Mouse (Mus musculus): ENCODE measurements around the gene Ribc2. TPM values are rescaled to one million over a fixed set of nuclear protein-coding genes. Genes with fewer than 3 reads are reported as not detected.
A peak's percentile ranks its signal among the peaks of the same experiment; 100 is the strongest.

Gene Ribc2
- polyA plus RNA-seq, 1 experiment from 2014 or later, result 0.95 TPM

DNA sequence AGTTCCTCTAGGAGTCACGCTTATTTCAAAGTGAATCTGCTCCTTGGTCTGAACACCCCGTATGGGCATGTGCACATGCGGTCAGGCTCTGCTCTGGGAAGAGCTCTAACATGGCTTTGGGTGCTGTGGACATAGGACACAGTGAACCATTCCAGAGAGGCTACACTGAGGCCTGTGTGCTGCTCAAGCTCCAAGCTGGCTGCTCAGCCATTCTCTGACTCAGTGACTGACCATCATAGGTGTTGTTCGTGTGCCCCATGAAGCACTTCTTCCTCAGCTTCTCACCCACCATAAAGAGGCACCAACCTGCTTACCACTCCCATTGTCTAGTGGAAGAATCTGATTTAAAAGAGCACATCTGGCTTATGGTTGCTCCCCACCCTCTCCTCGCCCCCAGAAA, 12.4 kb downstream of the Ribc2 start:
- Histone ChIP-seq H3K4me1 (ENCODE audit: control insufficient read depth, insufficient read depth, low read length) (no peaks in the 10 kb centered on the region), H3K27ac (replicated peaks; ENCODE audit: low read depth, low read length) (no peak overlapping the region), H3K27me3 (ENCODE audit: control insufficient read depth, insufficient read depth, low read length) (no peaks in the 10 kb centered on the region), H3K4me2 (ENCODE audit: low read depth, severe bottlenecking) (no peak overlapping the region), H3K4me3 (ENCODE audit: low read depth, low read length) (no peak overlapping the region), H3K36me3 (ENCODE audit: control insufficient read depth, insufficient read depth, low read length) (no peaks in the 10 kb centered on the region), H3K9ac (ENCODE audit: low read length) (no peak overlapping the region), H3K9me3 (ENCODE audit: control insufficient read depth, low read length) (no peaks in the 10 kb centered on the region)
- DNase-seq (ENCODE audit: low spot score), result peak; percentile 15
- 93% methylated on average over 5 of the region's 5 CpGs for WGBS
- no peak for ATAC-seq (ENCODE audit: insufficient number of reproducible peaks, low FRiP score, low TSS enrichment, low read depth)

DNA sequence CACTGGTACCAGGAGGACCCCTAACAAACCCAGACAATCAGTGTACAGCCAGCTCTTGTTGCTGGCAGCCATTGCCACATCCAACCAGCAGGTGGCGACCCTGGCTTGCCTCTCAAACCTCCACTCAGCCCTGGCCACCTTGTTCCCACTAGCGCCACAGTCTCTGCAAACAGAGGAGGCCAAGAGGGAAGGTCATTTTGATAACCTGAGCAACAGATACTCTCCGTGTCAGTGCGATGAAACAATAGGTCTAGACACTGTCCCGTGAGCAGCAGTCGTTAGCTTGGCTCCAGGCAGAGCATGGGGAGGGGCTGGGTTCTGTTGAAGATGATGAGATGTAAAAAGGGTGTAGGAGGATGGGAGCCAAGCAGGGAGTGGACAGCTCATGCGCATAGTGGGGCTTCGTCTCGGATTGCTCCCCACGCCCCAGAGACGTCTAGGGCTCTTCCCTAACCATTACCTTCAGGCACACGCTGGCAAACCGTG, 19.6 kb downstream of the Ribc2 start:
- DNase-seq (ENCODE audit: low spot score) (peak; percentile 90), ATAC-seq (ENCODE audit: insufficient number of reproducible peaks, low FRiP score, low TSS enrichment, low read depth) (no peak; the same call in 1 of the 2 replicates)
- WGBS, result 27% methylated on average over 13 of the region's 13 CpGs

DNA sequence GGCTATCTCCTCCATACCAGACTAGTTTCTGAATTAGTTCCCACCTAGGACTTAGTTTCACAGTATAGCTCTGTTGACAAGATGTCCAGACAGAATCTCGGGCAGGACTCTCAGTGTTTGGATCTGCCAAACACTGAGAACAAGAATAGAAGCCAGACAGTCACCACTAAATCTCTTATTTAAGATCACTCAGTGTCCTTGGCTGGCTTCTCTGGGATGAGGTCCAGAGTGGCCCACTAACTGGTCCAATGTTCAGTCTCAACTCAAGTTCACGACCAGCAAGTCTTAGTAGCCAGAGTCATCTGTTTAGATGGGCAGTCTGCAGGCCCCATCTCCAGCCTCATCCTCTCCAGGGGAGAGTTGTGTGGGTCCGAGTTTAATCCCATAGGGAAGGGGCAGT, 20.7 kb downstream of the Ribc2 start:
- Histone ChIP-seq H3K9ac (ENCODE audit: low read length) (no peak overlapping the region), H3K27ac (replicated peaks; ENCODE audit: low read depth, low read length) (no peak overlapping the region), H3K9me3 (ENCODE audit: control insufficient read depth, low read length) (no peaks in the 10 kb centered on the region; the same call in 1 of the 2 replicates), H3K4me2 (ENCODE audit: low read depth, severe bottlenecking) (no peak overlapping the region), H3K27me3 (ENCODE audit: control insufficient read depth, insufficient read depth, low read length) (no peaks in the 10 kb centered on the region), H3K36me3 (ENCODE audit: control insufficient read depth, insufficient read depth, low read length) (no peaks in the 10 kb centered on the region), H3K4me1 (ENCODE audit: control insufficient read depth, insufficient read depth, low read length) (0 out of 2 replicates have a peak, but pooled peaks cover 4% of the 10 kb centered on the region), H3K4me3 (ENCODE audit: low read depth, low read length) (no peak overlapping the region)
- 80% methylated on average over 3 of the region's 3 CpGs for WGBS
- ATAC-seq (ENCODE audit: insufficient number of reproducible peaks, low FRiP score, low TSS enrichment, low read depth) (no peak), DNase-seq (ENCODE audit: low spot score) (no peak)

More for the DNA sequence above, 19.6 kb downstream of the Ribc2 start:
- Histone ChIP-seq H3K9me3 (ENCODE audit: control insufficient read depth, low read length) (no peaks in the 10 kb centered on the region), H3K9ac (ENCODE audit: low read length) (no peak overlapping the region), H3K4me2 (ENCODE audit: low read depth, severe bottlenecking) (no peak overlapping the region), H3K27ac (replicated peaks; ENCODE audit: low read depth, low read length) (no peak overlapping the region), H3K4me1 (ENCODE audit: control insufficient read depth, insufficient read depth, low read length) (0 out of 2 replicates have a peak, but pooled peaks cover under 1% of the 10 kb centered on the region), H3K36me3 (ENCODE audit: control insufficient read depth, insufficient read depth, low read length) (no peaks in the 10 kb centered on the region), H3K4me3 (ENCODE audit: low read depth, low read length) (no peak overlapping the region), H3K27me3 (ENCODE audit: control insufficient read depth, insufficient read depth, low read length) (no peaks in the 10 kb centered on the region)

DNA sequence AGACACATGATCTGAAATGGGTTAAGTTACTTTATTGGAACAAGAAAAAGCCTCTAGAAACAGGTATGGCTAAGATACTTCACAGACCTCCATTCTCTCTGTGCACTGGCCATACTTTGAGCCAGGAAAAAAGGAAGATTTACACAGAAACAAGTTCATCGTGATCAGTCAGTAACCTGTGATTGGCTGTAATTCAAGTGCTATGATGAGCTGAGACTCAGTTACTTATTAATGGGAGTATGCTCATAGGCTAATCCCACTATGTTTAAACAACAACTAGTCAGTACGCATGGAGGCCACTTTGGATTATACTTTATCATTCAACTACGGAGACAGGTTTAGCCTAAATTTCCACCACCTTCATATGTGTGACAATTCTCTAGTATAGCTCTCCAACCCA, 22.2 kb downstream of the Ribc2 start:
- no peak overlapping the region for H3K9ac ChIP-seq (ENCODE audit: low read length)
- no peak overlapping the region for H3K4me2 ChIP-seq (ENCODE audit: low read depth, severe bottlenecking)
- no peaks in the 10 kb centered on the region for H3K27me3 ChIP-seq (ENCODE audit: control insufficient read depth, insufficient read depth, low read length)
- DNase-seq (ENCODE audit: low spot score) (no peak), ATAC-seq (ENCODE audit: insufficient number of reproducible peaks, low FRiP score, low TSS enrichment, low read depth) (no peak)
- H3K27ac ChIP-seq (replicated peaks; ENCODE audit: low read depth, low read length), result no peak overlapping the region
- H3K36me3 ChIP-seq (ENCODE audit: control insufficient read depth, insufficient read depth, low read length), result no peaks in the 10 kb centered on the region
- no peaks in the 10 kb centered on the region; the same call in 1 of the 2 replicates for H3K9me3 ChIP-seq (ENCODE audit: control insufficient read depth, low read length)
- 94% methylated on average over 3 of the region's 3 CpGs for WGBS
- no peak overlapping the region for H3K4me3 ChIP-seq (ENCODE audit: low read depth, low read length)
- 0 out of 2 replicates have a peak, but pooled peaks cover 7% of the 10 kb centered on the region for H3K4me1 ChIP-seq (ENCODE audit: control insufficient read depth, insufficient read depth, low read length)

DNA sequence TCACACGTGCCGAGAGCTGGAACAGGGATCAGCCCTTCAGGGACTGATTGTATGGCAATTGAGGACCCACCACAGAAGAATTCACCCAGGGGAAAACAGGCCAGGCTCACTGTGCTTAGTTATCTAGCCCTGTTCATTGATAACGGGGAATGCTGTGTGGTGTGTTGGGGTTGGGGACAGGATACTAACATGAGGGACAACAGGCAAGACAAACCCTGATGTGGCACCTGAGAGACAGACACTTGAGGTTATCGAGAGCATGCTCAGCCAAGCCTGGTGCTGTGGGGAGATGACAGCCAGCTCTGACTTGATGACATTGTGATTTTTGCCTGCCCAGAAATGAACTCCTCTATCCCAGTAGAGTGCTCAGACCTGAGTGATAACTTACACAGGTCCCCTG, 24.3 kb downstream of the Ribc2 start:
- WGBS, result 68% methylated on average over 4 of the region's 4 CpGs

DNA sequence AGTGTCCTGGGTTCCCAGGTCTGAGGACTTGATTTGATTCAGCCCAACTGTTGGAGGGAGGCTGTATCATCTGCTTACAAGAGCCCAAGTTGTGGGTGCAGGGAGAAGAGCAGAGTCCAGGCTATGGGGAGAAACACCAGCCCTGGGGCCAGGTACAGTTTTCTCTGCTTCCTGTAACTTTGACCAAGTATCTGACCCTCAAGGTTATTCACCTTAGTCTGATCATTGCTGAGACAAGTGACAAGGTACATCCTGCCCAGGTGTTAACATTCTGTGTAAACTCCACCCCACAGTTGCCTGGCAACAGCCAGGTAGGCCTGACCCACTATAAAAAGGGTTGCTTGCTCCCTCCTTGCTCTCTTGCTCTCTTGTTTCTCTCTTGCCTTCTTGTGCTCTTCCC, 29.5 kb downstream of the Ribc2 start:
- Histone ChIP-seq H3K27me3 (ENCODE audit: control insufficient read depth, insufficient read depth, low read length) (no peaks in the 10 kb centered on the region), H3K4me1 (ENCODE audit: control insufficient read depth, insufficient read depth, low read length) (peaks cover 35% of the 10 kb centered on the region), H3K9ac (ENCODE audit: low read length) (no peak overlapping the region), H3K9me3 (ENCODE audit: control insufficient read depth, low read length) (no peaks in the 10 kb centered on the region; the same call in 1 of the 2 replicates), H3K36me3 (ENCODE audit: control insufficient read depth, insufficient read depth, low read length) (no peaks in the 10 kb centered on the region), H3K27ac (replicated peaks; ENCODE audit: low read depth, low read length) (no peak overlapping the region), H3K4me2 (ENCODE audit: low read depth, severe bottlenecking) (no peak overlapping the region), H3K4me3 (ENCODE audit: low read depth, low read length) (no peak overlapping the region)
- no peak for ATAC-seq (ENCODE audit: insufficient number of reproducible peaks, low FRiP score, low TSS enrichment, low read depth)
- no peak for DNase-seq (ENCODE audit: low spot score)

More for the DNA sequence above, 24.3 kb downstream of the Ribc2 start:
- no peaks in the 10 kb centered on the region; the same call in 1 of the 2 replicates for H3K9me3 ChIP-seq (ENCODE audit: control insufficient read depth, low read length)
- no peak overlapping the region for H3K9ac ChIP-seq (ENCODE audit: low read length)
- no peak for ATAC-seq (ENCODE audit: insufficient number of reproducible peaks, low FRiP score, low TSS enrichment, low read depth)
- no peak overlapping the region for H3K4me3 ChIP-seq (ENCODE audit: low read depth, low read length)
- no peak for DNase-seq (ENCODE audit: low spot score)
- no peak overlapping the region for H3K4me2 ChIP-seq (ENCODE audit: low read depth, severe bottlenecking)
- no peaks in the 10 kb centered on the region for H3K27me3 ChIP-seq (ENCODE audit: control insufficient read depth, insufficient read depth, low read length)
- no peaks in the 10 kb centered on the region for H3K36me3 ChIP-seq (ENCODE audit: control insufficient read depth, insufficient read depth, low read length)
- 0 out of 2 replicates have a peak, but pooled peaks cover 7% of the 10 kb centered on the region for H3K4me1 ChIP-seq (ENCODE audit: control insufficient read depth, insufficient read depth, low read length)
- H3K27ac ChIP-seq (replicated peaks; ENCODE audit: low read depth, low read length), result no peak overlapping the region

DNA sequence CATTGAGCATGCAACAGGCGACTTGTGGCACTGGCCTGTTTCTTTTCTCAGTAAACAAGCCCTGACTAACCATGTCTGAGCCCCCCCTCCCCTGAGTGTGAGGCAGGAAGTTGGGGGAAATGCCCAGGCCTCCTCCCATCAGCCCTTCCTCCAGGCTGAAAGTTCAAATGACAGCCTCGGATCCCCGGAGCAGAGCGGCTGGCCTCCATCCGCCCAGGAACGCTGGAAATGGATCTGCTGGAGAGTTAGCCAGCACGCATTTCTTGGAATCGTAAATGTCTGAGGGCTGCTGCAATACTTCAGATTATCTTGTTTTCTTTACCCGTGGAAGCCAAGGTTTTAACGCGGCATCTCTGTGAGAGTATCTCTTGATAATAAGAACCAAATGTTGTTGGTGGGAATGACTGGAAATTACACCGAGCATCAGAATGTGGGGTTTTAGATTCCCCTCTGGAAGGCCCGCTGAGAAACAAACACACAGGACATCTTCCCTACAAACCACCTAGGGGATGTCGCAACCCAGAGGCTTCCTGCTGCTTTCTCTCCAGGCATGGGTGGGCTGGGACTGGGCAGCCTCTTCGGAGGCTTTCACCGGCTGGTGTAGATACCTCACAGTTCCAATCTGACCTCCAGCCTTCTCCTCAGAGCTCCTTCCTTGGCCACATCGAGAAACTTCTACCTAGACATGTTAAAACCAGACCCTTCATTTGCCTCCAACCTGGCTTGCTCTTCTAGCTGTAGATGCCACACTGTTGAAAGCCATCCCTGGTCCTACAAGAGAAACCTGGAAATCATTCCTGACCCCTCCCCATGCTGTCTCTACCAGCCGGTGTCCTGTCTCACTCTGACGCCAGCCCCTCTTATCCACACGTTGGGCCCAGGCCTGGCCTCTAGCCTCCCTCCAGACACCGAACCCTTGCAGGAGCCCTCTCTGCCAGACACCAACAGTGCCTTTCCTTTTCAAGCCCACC, 31.1 kb downstream of the Ribc2 start:
- no peaks in the 10 kb centered on the region for H3K27me3 ChIP-seq (ENCODE audit: control insufficient read depth, insufficient read depth, low read length)
- H3K4me2 ChIP-seq (ENCODE audit: low read depth, severe bottlenecking), result no peak overlapping the region
- no peak overlapping the region for H3K27ac ChIP-seq (replicated peaks; ENCODE audit: low read depth, low read length)
- no peak for ATAC-seq (ENCODE audit: insufficient number of reproducible peaks, low FRiP score, low TSS enrichment, low read depth)
- no peak overlapping the region for H3K4me3 ChIP-seq (ENCODE audit: low read depth, low read length)
- no peaks in the 10 kb centered on the region for H3K36me3 ChIP-seq (ENCODE audit: control insufficient read depth, insufficient read depth, low read length)
- H3K9me3 ChIP-seq (ENCODE audit: control insufficient read depth, low read length), result no peaks in the 10 kb centered on the region
- WGBS, result 26% methylated on average over 21 of the region's 21 CpGs
- no peak overlapping the region; the same call in 1 of the 2 replicates for H3K9ac ChIP-seq (ENCODE audit: low read length)
- H3K4me1 ChIP-seq (ENCODE audit: control insufficient read depth, insufficient read depth, low read length), result peaks cover 41% of the 10 kb centered on the region
- peak; percentile 64 for DNase-seq (ENCODE audit: low spot score)

DNA sequence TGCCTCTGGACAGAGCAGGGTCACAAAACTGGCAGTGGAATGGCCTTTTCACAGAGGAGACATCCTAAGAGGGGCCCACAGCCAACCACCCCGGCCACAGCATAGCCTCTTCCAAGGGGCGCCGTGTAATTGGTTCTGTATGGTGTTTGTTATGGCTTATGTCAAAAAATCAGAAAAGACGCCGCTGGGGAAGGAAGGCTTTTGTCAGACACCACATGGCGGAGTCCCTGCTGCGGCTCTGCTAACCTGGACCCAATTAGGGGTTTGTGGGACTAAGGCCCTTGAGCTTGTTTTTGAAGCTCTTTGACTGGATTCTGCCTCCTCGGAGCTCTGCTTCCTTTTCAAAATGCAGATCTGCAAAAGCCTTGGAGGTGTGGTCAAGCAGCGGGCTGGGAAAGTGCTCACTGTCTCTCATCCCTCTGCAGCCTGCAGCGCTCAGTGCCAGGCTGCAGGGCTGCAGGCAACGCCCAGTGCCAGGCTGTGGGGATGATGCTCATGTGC, 34.6 kb downstream of the Ribc2 start:
- Histone ChIP-seq H3K4me2 (ENCODE audit: low read depth, severe bottlenecking) (peak overlapping the region; percentile 39), H3K4me1 (ENCODE audit: control insufficient read depth, insufficient read depth, low read length) (peaks cover 43% of the 10 kb centered on the region), H3K27me3 (ENCODE audit: control insufficient read depth, insufficient read depth, low read length) (no peaks in the 10 kb centered on the region), H3K9ac (ENCODE audit: low read length) (no peak overlapping the region), H3K27ac (replicated peaks; ENCODE audit: low read depth, low read length) (peak overlapping the region; percentile 94), H3K4me3 (ENCODE audit: low read depth, low read length) (no peak overlapping the region), H3K9me3 (ENCODE audit: control insufficient read depth, low read length) (no peaks in the 10 kb centered on the region), H3K36me3 (ENCODE audit: control insufficient read depth, insufficient read depth, low read length) (no peaks in the 10 kb centered on the region)
- DNase-seq (ENCODE audit: low spot score) (peak; percentile 84), ATAC-seq (ENCODE audit: insufficient number of reproducible peaks, low FRiP score, low TSS enrichment, low read depth) (peak; percentile 71)
- WGBS, result 8% methylated on average over 11 of the region's 11 CpGs
